ENCODE assay signal across 30 mouse cellular contexts in genomic region chr13:24487061-24487460, GRCm38 (mm10).
DNase-seq lines count a peak whose midpoint lies in the region; ATAC-seq and TF ChIP-seq lines count a peak whose summit lies in the region.
"Had no signal": no experiment of that assay in that cellular context is flagged by ENCODE, and none has a peak within 500 bp of the region (broad histone marks: within the 10 kb centered on the region; RNA-seq: fewer than 3 reads in every experiment).

No protein-coding gene starts in this region.

- 0 out of 2 replicates have a peak, but pooled peaks have one; percentile 35 for ATAC-seq in liver, postnatal 0 days
- ATAC-seq in liver, embryonic 11.5 days (replicated peaks; ENCODE audit: low FRiP score): no peak; the same call in 1 of the 2 replicates
- ATAC-seq in CD4-positive, CD25-positive, alpha-beta regulatory T cell, adult 4 months: peak; percentile 92
- peak; percentile 74; the same call in 1 of the 2 replicates for ATAC-seq in neutrophil, adult 5-6 weeks (ENCODE audit: extremely low read depth, insufficient number of reproducible peaks, low FRiP score, poor library complexity, severe bottlenecking)
- ATAC-seq in midbrain, embryonic 16.5 days: no peak
- ATAC-seq: hindbrain, embryonic 16.5 days; intestine, embryonic 16.5 days had no signal

- no peak for TF ChIP-seq EP300 in liver, postnatal 0 days (IDR thresholded peaks at IDR 0.05; ENCODE audit: low read depth)

- H3K36me3 ChIP-seq in liver, postnatal 0 days (replicated peaks; ENCODE audit: insufficient read depth, low read length): no peaks in the 10 kb centered on the region
- H3K36me3 ChIP-seq in liver, embryonic 11.5 days (ENCODE audit: control insufficient read depth, insufficient read depth, low read length): no peaks in the 10 kb centered on the region
- H3K36me3 ChIP-seq in midbrain, embryonic 16.5 days (ENCODE audit: control insufficient read depth, insufficient read depth, low read length): no peaks in the 10 kb centered on the region
- H3K36me3 ChIP-seq in forebrain, embryonic 10.5 days (replicated peaks): no peaks in the 10 kb centered on the region
- H3K36me3 ChIP-seq: forebrain, embryonic 12.5 days; G1E; heart, embryonic 13.5 days; hindbrain, embryonic 10.5 days; limb, embryonic 12.5 days; midbrain, embryonic 12.5 days; neural tube, embryonic 12.5 days had no signal

- no peak overlapping the region for H3K4me2 ChIP-seq in liver, postnatal 0 days (ENCODE audit: low read depth, low read length)
- no peak overlapping the region for H3K4me2 ChIP-seq in liver, embryonic 11.5 days
- H3K4me2 ChIP-seq in midbrain, embryonic 16.5 days (ENCODE audit: low read length): no peak overlapping the region
- H3K4me2 ChIP-seq: forebrain, embryonic 12.5 days; heart, embryonic 13.5 days; limb, embryonic 12.5 days; midbrain, embryonic 12.5 days; neural tube, embryonic 12.5 days had no signal

- no peaks in the 10 kb centered on the region for H3K9me3 ChIP-seq in liver, postnatal 0 days (ENCODE audit: low read length)
- H3K9me3 ChIP-seq in liver, embryonic 11.5 days (ENCODE audit: control insufficient read depth, low read length): no peaks in the 10 kb centered on the region
- no peaks in the 10 kb centered on the region for H3K9me3 ChIP-seq in midbrain, embryonic 16.5 days (replicated peaks; ENCODE audit: control insufficient read depth, low read length, poor library complexity, severe bottlenecking)
- H3K9me3 ChIP-seq in forebrain, embryonic 10.5 days: no peaks in the 10 kb centered on the region
- H3K9me3 ChIP-seq: forebrain, embryonic 12.5 days; G1E; heart, embryonic 13.5 days; hindbrain, embryonic 10.5 days; limb, embryonic 12.5 days; midbrain, embryonic 12.5 days; neural tube, embryonic 12.5 days had no signal

- H3K4me1 ChIP-seq in liver, postnatal 0 days (ENCODE audit: insufficient read depth): peaks cover 6% of the 10 kb centered on the region; the same call in 1 of the 2 replicates
- peaks cover 13% of the 10 kb centered on the region for H3K4me1 ChIP-seq in liver, embryonic 11.5 days (replicated peaks; ENCODE audit: control insufficient read depth, insufficient read depth, low read length)
- peaks cover under 1% of the 10 kb centered on the region; the same call in 1 of the 2 replicates for H3K4me1 ChIP-seq in midbrain, embryonic 16.5 days (ENCODE audit: control insufficient read depth, insufficient read depth, low read length)
- H3K4me1 ChIP-seq in forebrain, embryonic 10.5 days: peaks cover 3% of the 10 kb centered on the region; the same call in 1 of the 2 replicates
- H3K4me1 ChIP-seq: forebrain, embryonic 12.5 days; hindbrain, embryonic 10.5 days; limb, embryonic 12.5 days; midbrain, embryonic 12.5 days; neural tube, embryonic 12.5 days had no signal

- no peak for TF ChIP-seq CTCF in liver, postnatal 0 days (IDR thresholded peaks at IDR 0.05; ENCODE audit: low read depth)

- peak overlapping the region; percentile 57; the same call in 1 of the 2 replicates for H3K27ac ChIP-seq in liver, postnatal 0 days (ENCODE audit: low read depth)
- no peak overlapping the region for H3K27ac ChIP-seq in liver, embryonic 11.5 days (ENCODE audit: low read depth, low read length)
- no peak overlapping the region for H3K27ac ChIP-seq in midbrain, embryonic 16.5 days (ENCODE audit: low read length)
- H3K27ac ChIP-seq in forebrain, embryonic 10.5 days: no peak overlapping the region
- H3K27ac ChIP-seq: forebrain, embryonic 12.5 days; heart, embryonic 13.5 days; hindbrain, embryonic 10.5 days; limb, embryonic 12.5 days; midbrain, embryonic 12.5 days; neural tube, embryonic 12.5 days had no signal

- H3K4me3 ChIP-seq in liver, postnatal 0 days (ENCODE audit: low read depth, low read length): no peak overlapping the region
- no peak overlapping the region for H3K4me3 ChIP-seq in liver, embryonic 11.5 days (ENCODE audit: low read depth, low read length)
- H3K4me3 ChIP-seq in midbrain, embryonic 16.5 days (ENCODE audit: low read depth, low read length): no peak overlapping the region
- no peak overlapping the region for H3K4me3 ChIP-seq in forebrain, embryonic 10.5 days
- H3K4me3 ChIP-seq: erythroblast, embryonic 14.5 days; forebrain, embryonic 12.5 days; heart, embryonic 13.5 days; hindbrain, embryonic 10.5 days; limb, embryonic 12.5 days; midbrain, embryonic 12.5 days; neural tube, embryonic 12.5 days had no signal

- no peaks in the 10 kb centered on the region for H3K27me3 ChIP-seq in liver, postnatal 0 days (ENCODE audit: insufficient read depth, low read length)
- no peaks in the 10 kb centered on the region for H3K27me3 ChIP-seq in liver, embryonic 11.5 days (replicated peaks; ENCODE audit: control insufficient read depth, insufficient read depth, low read length)
- no peaks in the 10 kb centered on the region for H3K27me3 ChIP-seq in midbrain, embryonic 16.5 days (ENCODE audit: control insufficient read depth, insufficient read depth, low read depth, low read length)
- no peaks in the 10 kb centered on the region for H3K27me3 ChIP-seq in forebrain, embryonic 10.5 days (ENCODE audit: poor library complexity, severe bottlenecking)
- H3K27me3 ChIP-seq: forebrain, embryonic 12.5 days; limb, embryonic 12.5 days; midbrain, embryonic 12.5 days; neural tube, embryonic 12.5 days had no signal

- 67% methylated on average over 5 of the region's 5 CpGs for WGBS in liver, postnatal 0 days (ENCODE audit: insufficient replicate concordance)
- WGBS in liver, embryonic 11.5 days: 76% methylated on average over 5 of the region's 5 CpGs
- WGBS in midbrain, embryonic 16.5 days: 89% methylated on average over 5 of the region's 5 CpGs
- WGBS in forebrain, embryonic 10.5 days: 87% methylated on average over 5 of the region's 5 CpGs

- DNase-seq in liver, postnatal 0 days: no peak
- DNase-seq in liver, embryonic 11.5 days (ENCODE audit: low spot score): no peak
- peak; percentile 96 for DNase-seq in induced T-regulatory cell, adult 2 months (ENCODE audit: low read depth)
- no peak for DNase-seq in ovary, postnatal 36 days (ENCODE audit: low spot score)
- no peak for DNase-seq in forebrain, embryonic 10.5 days (ENCODE audit: extremely low spot score, low spot score)
- DNase-seq: adrenal gland, postnatal 14 days; cerebellum, adult 2 months; cerebellum, postnatal 14 days; forebrain, postnatal 0 days; gastrocnemius, postnatal 10 days; heart, postnatal 10 days; kidney, adult 9 months; kidney, postnatal 14 days; layer of hippocampus, adult 9-11 months; lung, postnatal 36 days; thymus, adult 2 months; thymus, postnatal 36 days had no signal

- no peak overlapping the region for H3K9ac ChIP-seq in liver, postnatal 0 days (replicated peaks)
- H3K9ac ChIP-seq in liver, embryonic 11.5 days (ENCODE audit: low read depth, low read length): no peak overlapping the region
- H3K9ac ChIP-seq in midbrain, embryonic 16.5 days (ENCODE audit: low read depth, low read length): no peak overlapping the region
- H3K9ac ChIP-seq: forebrain, embryonic 12.5 days; forebrain, postnatal 0 days; heart, embryonic 13.5 days; limb, embryonic 12.5 days; midbrain, embryonic 12.5 days; neural tube, embryonic 12.5 days had no signal

Comparison
In these comparisons a context has a peak if more than half of its experiments do, and no peak if none do; other contexts are left out.
1. ATAC-seq: peak in liver, postnatal 0 days (single experiment), CD4-positive, CD25-positive, alpha-beta regulatory T cell, adult 4 months (single experiment) and neutrophil, adult 5-6 weeks (single experiment); none in liver, embryonic 11.5 days (single experiment) and midbrain, embryonic 16.5 days (single experiment).